Mouse (Mus musculus): Measurements from ENCODE around the gene Mtor. TPM values are rescaled to one million over a fixed set of nuclear protein-coding genes. Genes with fewer than 3 reads are reported as not detected.

Gene Mtor
- polyA plus RNA-seq, 1 experiment from 2014 or later, result 15.4 TPM

DNA sequence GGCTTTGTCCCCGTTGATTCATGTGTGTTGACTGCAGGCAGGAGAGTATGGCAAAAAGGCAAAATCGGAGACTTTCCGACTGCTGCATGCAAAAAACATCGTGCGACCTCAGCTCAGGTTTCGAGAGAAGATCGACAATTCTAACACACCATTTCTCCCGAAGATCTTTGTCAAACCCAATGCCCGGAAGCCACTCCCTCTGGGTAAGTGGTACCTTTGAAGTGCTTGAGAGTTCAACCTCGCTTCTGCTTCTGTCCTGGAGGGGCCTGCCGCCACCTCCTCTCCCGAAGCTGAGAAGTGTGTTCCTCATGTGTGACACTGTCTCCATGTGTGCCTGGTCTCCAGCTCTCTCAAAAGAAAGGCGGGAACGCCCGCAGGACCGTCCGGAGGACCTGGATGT is 114.3 kb downstream of the Mtor start:
- no peak for TF ChIP-seq EP300 (optimal IDR thresholded peaks at IDR 0.05)
- no peak for TF ChIP-seq CTCF (IDR thresholded peaks at IDR 0.05; ENCODE audit: low read depth)
- H3K4me3 ChIP-seq (ENCODE audit: low read depth, low read length), result no peak overlapping the region
- H3K36me3 ChIP-seq (ENCODE audit: control insufficient read depth, insufficient read depth, low read length), result peaks cover 41% of the 10 kb centered on the region
- no peaks in the 10 kb centered on the region for H3K4me1 ChIP-seq (replicated peaks; ENCODE audit: control insufficient read depth, insufficient read depth)
- H3K4me2 ChIP-seq (replicated peaks; ENCODE audit: low read depth), result no peak overlapping the region
- no peak overlapping the region for H3K27ac ChIP-seq (replicated peaks)
- no peaks in the 10 kb centered on the region for H3K27me3 ChIP-seq (ENCODE audit: control insufficient read depth, insufficient read depth, low read length)
- no peaks in the 10 kb centered on the region for H3K9me3 ChIP-seq (ENCODE audit: control insufficient read depth, low read length)
- ATAC-seq (ENCODE audit: low FRiP score, low TSS enrichment) (no peak), DNase-seq (ENCODE audit: low spot score) (no peak)
- H3K9ac ChIP-seq (ENCODE audit: low read length), result no peak overlapping the region
- WGBS, result 86% methylated on average over 17 of the region's 17 CpGs

DNA sequence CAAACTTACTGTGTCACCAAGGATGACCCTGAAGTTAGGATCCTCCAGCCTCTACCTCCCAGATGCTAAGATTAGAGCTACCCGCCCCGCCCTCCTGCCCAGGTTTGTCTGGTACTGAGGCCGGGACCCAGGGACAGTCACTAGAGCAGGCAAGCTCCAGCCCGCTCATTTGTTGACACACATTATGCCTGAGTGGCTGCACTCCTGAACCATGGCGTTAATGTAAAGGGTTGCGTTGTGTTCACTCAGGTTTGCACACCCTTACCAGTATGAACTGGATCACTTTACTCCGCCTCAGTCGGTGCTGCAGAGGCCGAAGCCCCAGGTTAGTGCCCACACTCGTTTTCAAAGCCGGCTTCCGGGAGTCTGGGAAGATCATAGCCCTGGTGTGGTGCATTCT is 115.2 kb downstream of the Mtor start:
- Histone ChIP-seq H3K9ac (ENCODE audit: low read length) (no peak overlapping the region), H3K27me3 (ENCODE audit: control insufficient read depth, insufficient read depth, low read length) (no peaks in the 10 kb centered on the region), H3K4me1 (replicated peaks; ENCODE audit: control insufficient read depth, insufficient read depth) (no peaks in the 10 kb centered on the region), H3K36me3 (ENCODE audit: control insufficient read depth, insufficient read depth, low read length) (peaks cover 49% of the 10 kb centered on the region), H3K27ac (replicated peaks) (peak overlapping the region; percentile 63; the same call in 1 of the 2 replicates), H3K4me2 (replicated peaks; ENCODE audit: low read depth) (no peak overlapping the region), H3K9me3 (ENCODE audit: control insufficient read depth, low read length) (no peaks in the 10 kb centered on the region), H3K4me3 (ENCODE audit: low read depth, low read length) (no peak overlapping the region)
- WGBS, result 76% methylated on average over 12 of the region's 12 CpGs
- no peak for DNase-seq (ENCODE audit: low spot score)
- ATAC-seq (ENCODE audit: low FRiP score, low TSS enrichment), result 0 out of 2 replicates have a peak, but pooled peaks have one; percentile 38
- TF ChIP-seq EP300 (optimal IDR thresholded peaks at IDR 0.05) (no peak), CTCF (IDR thresholded peaks at IDR 0.05; ENCODE audit: low read depth) (no peak)

DNA sequence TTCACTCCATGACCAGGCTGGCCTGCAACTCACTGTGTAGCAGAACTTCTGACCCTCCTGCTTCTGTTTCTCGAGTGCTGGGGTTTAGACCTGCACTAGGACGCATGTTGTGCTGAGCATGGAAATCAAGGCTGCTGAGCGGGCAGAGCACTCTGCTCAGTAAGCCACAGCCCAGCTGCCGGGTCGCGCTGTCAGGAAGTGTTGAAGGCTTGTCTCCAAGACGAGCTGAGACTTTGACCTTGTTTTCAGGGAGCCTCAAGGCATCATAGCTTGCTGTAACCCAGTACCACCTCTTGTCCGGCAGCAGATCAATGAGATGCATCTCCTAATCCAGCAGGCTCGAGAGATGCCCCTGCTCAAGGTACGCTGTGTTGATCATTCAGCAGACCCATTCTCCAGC is 121.7 kb downstream of the Mtor start:
- DNase-seq (ENCODE audit: low spot score), result no peak
- ATAC-seq (ENCODE audit: low FRiP score, low TSS enrichment), result no peak
- TF ChIP-seq EP300 (optimal IDR thresholded peaks at IDR 0.05) (no peak), CTCF (IDR thresholded peaks at IDR 0.05; ENCODE audit: low read depth) (no peak)
- peaks cover 47% of the 10 kb centered on the region for H3K36me3 ChIP-seq (ENCODE audit: control insufficient read depth, insufficient read depth, low read length)
- H3K4me1 ChIP-seq (replicated peaks; ENCODE audit: control insufficient read depth, insufficient read depth), result no peaks in the 10 kb centered on the region
- 88% methylated on average over 10 of the region's 10 CpGs for WGBS
- no peak overlapping the region for H3K4me3 ChIP-seq (ENCODE audit: low read depth, low read length)
- H3K27ac ChIP-seq (replicated peaks), result no peak overlapping the region
- H3K27me3 ChIP-seq (ENCODE audit: control insufficient read depth, insufficient read depth, low read length), result no peaks in the 10 kb centered on the region
- no peaks in the 10 kb centered on the region for H3K9me3 ChIP-seq (ENCODE audit: control insufficient read depth, low read length)
- no peak overlapping the region for H3K4me2 ChIP-seq (replicated peaks; ENCODE audit: low read depth)
- no peak overlapping the region for H3K9ac ChIP-seq (ENCODE audit: low read length)

DNA sequence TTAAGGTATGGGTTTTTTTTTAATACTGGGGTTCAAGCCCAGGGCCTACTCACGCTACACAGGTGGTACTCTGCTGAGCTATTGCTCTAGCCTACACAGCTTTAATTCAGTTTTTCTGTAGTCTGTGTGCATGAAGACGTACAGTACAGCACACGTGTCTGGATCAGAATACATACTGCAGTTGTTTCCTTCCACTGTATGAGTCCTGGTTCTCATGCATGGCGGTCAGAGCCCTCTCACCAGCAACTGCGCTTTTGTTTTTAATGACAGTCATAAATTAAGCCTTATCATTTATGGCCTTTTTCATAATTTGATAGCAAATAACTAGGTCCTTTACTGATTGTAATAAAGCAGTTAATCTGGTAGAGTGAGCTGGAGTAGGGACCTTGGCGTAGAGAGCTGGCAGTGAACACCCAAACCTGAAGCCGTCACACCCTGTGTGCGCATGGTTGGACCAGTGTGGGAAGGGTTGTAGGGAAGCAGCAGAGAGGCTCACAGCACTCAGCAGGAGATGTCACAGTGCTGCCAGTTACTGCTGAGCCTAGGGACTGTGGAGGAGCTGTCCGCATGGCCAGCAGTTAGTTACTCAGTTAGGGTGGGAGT is 122.4 kb downstream of the Mtor start:
- Histone ChIP-seq H3K36me3 (ENCODE audit: control insufficient read depth, insufficient read depth, low read length) (peaks cover 47% of the 10 kb centered on the region), H3K4me3 (ENCODE audit: low read depth, low read length) (no peak overlapping the region), H3K27ac (replicated peaks) (no peak overlapping the region), H3K9ac (ENCODE audit: low read length) (no peak overlapping the region), H3K4me2 (replicated peaks; ENCODE audit: low read depth) (no peak overlapping the region), H3K27me3 (ENCODE audit: control insufficient read depth, insufficient read depth, low read length) (no peaks in the 10 kb centered on the region), H3K9me3 (ENCODE audit: control insufficient read depth, low read length) (no peaks in the 10 kb centered on the region), H3K4me1 (replicated peaks; ENCODE audit: control insufficient read depth, insufficient read depth) (no peaks in the 10 kb centered on the region)
- 90% methylated on average over 9 of the region's 9 CpGs for WGBS
- no peak for ATAC-seq (ENCODE audit: low FRiP score, low TSS enrichment)
- TF ChIP-seq CTCF (IDR thresholded peaks at IDR 0.05; ENCODE audit: low read depth), result no peak
- no peak for TF ChIP-seq EP300 (optimal IDR thresholded peaks at IDR 0.05)
- no peak for DNase-seq (ENCODE audit: low spot score)

DNA sequence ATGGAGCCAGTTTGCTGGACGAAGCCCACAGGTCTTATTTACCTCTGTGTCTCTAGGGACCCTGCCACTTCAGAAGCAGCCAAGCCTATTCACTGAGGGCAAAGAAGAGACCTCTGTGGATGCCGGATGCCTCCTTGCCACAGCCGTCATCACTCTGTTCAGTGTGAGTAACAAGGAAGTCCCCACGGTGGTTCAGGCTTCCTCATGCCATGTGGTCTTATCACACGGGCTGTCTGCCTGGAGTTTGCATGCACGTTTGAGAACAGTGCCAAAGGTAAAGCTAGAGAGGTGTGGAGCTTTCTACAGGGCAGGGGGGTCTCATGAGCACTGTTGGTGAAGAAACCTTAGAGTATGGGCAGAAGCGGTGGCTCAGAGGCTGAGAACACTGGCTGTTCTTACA is 124.8 kb downstream of the Mtor start:
- H3K9me3 ChIP-seq (ENCODE audit: control insufficient read depth, low read length), result no peaks in the 10 kb centered on the region
- TF ChIP-seq CTCF (IDR thresholded peaks at IDR 0.05; ENCODE audit: low read depth) (no peak), EP300 (optimal IDR thresholded peaks at IDR 0.05) (no peak)
- no peak overlapping the region for H3K9ac ChIP-seq (ENCODE audit: low read length)
- H3K27ac ChIP-seq (replicated peaks), result no peak overlapping the region
- no peak overlapping the region for H3K4me2 ChIP-seq (replicated peaks; ENCODE audit: low read depth)
- DNase-seq (ENCODE audit: low spot score), result no peak
- H3K4me1 ChIP-seq (replicated peaks; ENCODE audit: control insufficient read depth, insufficient read depth), result no peaks in the 10 kb centered on the region
- peak; percentile 72 for ATAC-seq (ENCODE audit: low FRiP score, low TSS enrichment)
- H3K4me3 ChIP-seq (ENCODE audit: low read depth, low read length), result no peak overlapping the region
- peaks cover 47% of the 10 kb centered on the region for H3K36me3 ChIP-seq (ENCODE audit: control insufficient read depth, insufficient read depth, low read length)
- H3K27me3 ChIP-seq (ENCODE audit: control insufficient read depth, insufficient read depth, low read length), result no peaks in the 10 kb centered on the region
- 83% methylated on average over 7 of the region's 7 CpGs for WGBS

DNA sequence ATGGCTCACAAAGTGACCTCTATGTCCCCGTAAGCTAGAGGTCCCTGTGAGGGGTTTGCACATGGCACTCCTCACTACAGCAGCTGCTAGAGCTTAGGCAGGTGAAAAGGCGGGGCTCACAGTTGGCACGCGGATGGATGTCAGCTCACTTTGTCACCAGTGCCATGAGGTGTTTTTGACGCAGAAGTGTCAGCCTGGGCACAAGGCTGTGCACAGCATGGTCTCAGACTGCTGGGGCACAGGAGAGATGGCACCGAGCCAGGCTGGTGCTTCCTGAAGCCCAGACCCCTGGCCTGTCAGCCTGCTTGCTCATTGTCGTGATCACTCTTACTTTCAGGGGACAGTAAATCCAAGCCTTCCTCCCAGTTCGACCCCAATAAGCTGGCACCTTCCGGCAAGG is 132.4 kb downstream of the Mtor start:
- Histone ChIP-seq H3K36me3 (ENCODE audit: control insufficient read depth, insufficient read depth, low read length) (peaks cover 31% of the 10 kb centered on the region), H3K27me3 (ENCODE audit: control insufficient read depth, insufficient read depth, low read length) (no peaks in the 10 kb centered on the region), H3K4me1 (replicated peaks; ENCODE audit: control insufficient read depth, insufficient read depth) (no peaks in the 10 kb centered on the region), H3K9ac (ENCODE audit: low read length) (no peak overlapping the region), H3K4me3 (ENCODE audit: low read depth, low read length) (no peak overlapping the region), H3K9me3 (ENCODE audit: control insufficient read depth, low read length) (no peaks in the 10 kb centered on the region), H3K4me2 (replicated peaks; ENCODE audit: low read depth) (no peak overlapping the region), H3K27ac (replicated peaks) (no peak overlapping the region)
- ATAC-seq (ENCODE audit: low FRiP score, low TSS enrichment) (no peak), DNase-seq (ENCODE audit: low spot score) (no peak)
- 84% methylated on average over 9 of the region's 9 CpGs for WGBS
- TF ChIP-seq EP300 (optimal IDR thresholded peaks at IDR 0.05), result no peak
- no peak for TF ChIP-seq CTCF (IDR thresholded peaks at IDR 0.05; ENCODE audit: low read depth)
